Mouse (Mus musculus) kidney, postnatal 0 days (tissue): ENCODE measurements around the gene 2410137M14Rik. TPM values are rescaled to one million over a fixed set of nuclear protein-coding genes. Genes with fewer than 3 reads are reported as not detected.

Experiments
- ATAC-seq: fragments of 200-750 bp; cut with Nextera tagmentation; replicated peaks from 2 replicates; pipeline ENCODE4 v1.8.0; 2017; ENCODE audit warnings: low read depth, moderate number of reproducible peaks, moderate TSS enrichment, moderate library complexity; ENCODE audit not compliant: low FRiP score
- DNase-seq: peaks from one replicate; pipeline ENCODE4 v3.0.0-alpha.2; 2016; ENCODE audit warnings: low spot score
- H3K27ac ChIP-seq: fragments of 300-500 bp; sonication (generic); 2 replicates; pipeline ENCODE4 v1.5.1; 2014; ENCODE audit warnings: mild to moderate bottlenecking
- H3K27me3 ChIP-seq: fragments of 300-500 bp; sonication (generic); 2 replicates; pipeline ENCODE4 v1.6.1; 2014; ENCODE audit warnings: low read length, mixed read lengths; ENCODE audit not compliant: insufficient read depth
- H3K36me3 ChIP-seq: fragments of 300-500 bp; sonication (generic); 2 replicates; pipeline ENCODE4 v1.6.1; 2014; ENCODE audit warnings: low read length, mixed read lengths; ENCODE audit not compliant: insufficient read depth
- H3K4me1 ChIP-seq: fragments of 300-500 bp; sonication (generic); replicated peaks from 2 replicates; pipeline ENCODE4 v1.6.1; 2014; ENCODE audit warnings: antibody characterized with exemption, low read length, mixed read lengths; ENCODE audit not compliant: insufficient read depth
- H3K4me2 ChIP-seq: fragments of 300-500 bp; sonication (generic); 2 replicates; pipeline ENCODE4 v1.6.1; 2014; ENCODE audit warnings: mild to moderate bottlenecking, low read length, moderate library complexity, mixed read lengths
- H3K4me3 ChIP-seq: fragments of 300-500 bp; sonication (generic); replicated peaks from 2 replicates; pipeline ENCODE4 v1.5.1; 2014; ENCODE audit warnings: low read depth, low read length
- H3K9ac ChIP-seq: fragments of 300-500 bp; sonication (generic); 2 replicates; pipeline ENCODE4 v1.6.1; 2014; ENCODE audit warnings: low read depth, low read length
- H3K9me3 ChIP-seq: fragments of 300-500 bp; sonication (generic); replicated peaks from 2 replicates; pipeline ENCODE4 v1.6.1; 2016; ENCODE audit warnings: low read length, inconsistent platforms, mixed read lengths
- CTCF ChIP-seq: IDR thresholded peaks from 2 replicates; pipeline ENCODE4 v1.5.1; 2016; ENCODE audit warnings: antibody characterized with exemption, low read depth, mild to moderate bottlenecking, moderate library complexity
- WGBS: fragments of 180-500 bp; shearing (Covaris S2); extraction: QIAGEN DNeasy Blood & Tissue Kit; methylation state at CpG from one replicate; pipeline ENCODE4 v1.1.7; 2014; 5-methylcytosine and 5-hydroxymethylcytosine counted together
- polyA plus RNA-seq: library from polyadenylated mRNA; unstranded; fragments of >200 nt; fragmentation: Nextera tagmentation; extraction: Ambion mirVana; gene quantifications from 2 replicates; pipeline ENCODE4 v1.2.1, GENCODE M21; 2015

The 2410137M14Rik gene
- polyA plus RNA-seq, 1 experiment from 2014 or later = not detected

DNA sequence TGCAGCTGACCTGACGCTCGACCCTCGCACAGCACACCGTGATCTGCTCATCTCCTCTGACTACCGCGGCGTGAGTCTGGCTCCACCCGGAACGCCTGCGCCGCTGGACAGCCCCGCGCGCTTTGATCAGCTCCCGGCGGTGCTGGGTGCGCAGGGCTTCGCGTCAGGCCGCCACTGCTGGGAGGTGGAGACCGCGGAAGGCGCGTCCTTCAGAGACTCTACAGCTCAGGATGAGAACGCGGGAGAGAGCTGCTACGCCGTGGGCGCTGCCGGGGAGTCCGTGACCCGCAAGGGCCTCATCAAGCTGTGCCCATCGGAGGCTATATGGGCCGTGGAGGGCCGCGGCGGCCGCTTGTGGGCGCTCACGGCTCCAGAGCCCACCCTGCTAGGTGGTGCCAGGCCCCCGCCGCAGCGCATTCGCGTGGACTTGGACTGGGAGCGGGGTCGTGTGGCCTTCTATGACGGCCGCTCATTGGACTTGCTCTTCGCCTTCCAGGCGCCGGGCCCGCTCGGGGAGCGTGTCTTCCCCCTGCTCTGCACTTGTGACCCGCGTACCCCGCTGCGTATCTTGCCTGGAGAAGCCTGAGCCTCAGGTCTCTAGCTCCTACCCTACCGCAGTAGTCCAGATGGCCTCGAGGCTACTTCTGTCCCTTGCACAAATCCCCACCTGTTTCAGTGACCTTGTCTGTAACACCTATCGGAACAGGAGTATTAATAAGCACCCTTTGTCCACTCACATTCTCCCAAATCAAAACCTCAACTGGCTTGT is 33.8 kb downstream of the 2410137M14Rik start:
- ATAC-seq = no peak; the same call in 1 of the 2 replicates
- H3K9me3 ChIP-seq = no peaks in the 10 kb centered on the region
- DNase-seq = peak; percentile 48
- peak overlapping the region; percentile 43 for H3K4me3 ChIP-seq
- H3K4me1 ChIP-seq = peaks cover 8% of the 10 kb centered on the region
- no peak overlapping the region for H3K27ac ChIP-seq
- peak; percentile 35 for TF ChIP-seq CTCF
- H3K9ac ChIP-seq = peak overlapping the region; percentile 62
- H3K4me2 ChIP-seq = peak overlapping the region; percentile 92
- peaks cover 32% of the 10 kb centered on the region for H3K27me3 ChIP-seq
- H3K36me3 ChIP-seq = 0 out of 2 replicates have a peak, but pooled peaks cover 2% of the 10 kb centered on the region
- 2% methylated on average over 58 of the region's 62 CpGs for WGBS

DNA sequence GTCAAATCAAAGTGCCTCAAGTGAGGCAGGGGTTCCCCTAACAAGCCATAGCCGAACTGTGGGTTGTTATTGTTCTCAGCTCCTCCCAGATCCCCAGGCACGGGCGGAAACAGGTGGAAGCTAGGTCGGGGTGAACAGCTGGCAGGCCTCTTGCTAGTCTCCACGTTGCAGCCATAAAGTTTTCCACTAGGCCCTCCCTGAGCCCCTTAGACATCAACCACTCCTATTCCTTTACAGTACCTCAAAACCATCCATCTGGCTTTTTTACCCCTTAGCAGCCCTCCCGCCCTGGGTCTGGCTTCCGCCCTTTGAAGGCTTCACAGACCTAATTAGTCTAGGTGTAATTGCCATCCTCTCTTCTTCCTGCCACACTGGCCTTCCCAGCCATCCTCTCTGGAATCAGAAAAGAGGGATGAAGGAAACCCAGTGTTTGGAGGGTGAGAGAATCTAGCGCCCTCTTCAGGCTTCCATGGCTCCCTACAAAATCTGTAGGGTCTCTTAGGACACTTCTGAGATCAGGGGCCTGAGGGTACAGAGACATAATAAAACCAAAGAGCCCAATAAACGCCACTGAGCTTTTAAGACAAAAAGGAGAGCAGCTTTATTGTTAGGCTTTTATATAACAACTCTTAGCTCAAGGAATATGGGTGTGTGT is 36.8 kb downstream of the 2410137M14Rik start:
- 0 out of 2 replicates have a peak, but pooled peaks cover 2% of the 10 kb centered on the region for H3K36me3 ChIP-seq
- no peak for ATAC-seq
- H3K9ac ChIP-seq = no peak overlapping the region
- no peak overlapping the region for H3K27ac ChIP-seq
- peaks cover 8% of the 10 kb centered on the region for H3K4me1 ChIP-seq
- no peak overlapping the region for H3K4me3 ChIP-seq
- TF ChIP-seq CTCF = peak; percentile 31; the same call in 1 of the 2 replicates
- peak; percentile 14 for DNase-seq
- peaks cover 33% of the 10 kb centered on the region for H3K27me3 ChIP-seq
- WGBS = 19% methylated on average over 9 of the region's 9 CpGs
- no peak overlapping the region for H3K4me2 ChIP-seq
- H3K9me3 ChIP-seq = no peaks in the 10 kb centered on the region

DNA sequence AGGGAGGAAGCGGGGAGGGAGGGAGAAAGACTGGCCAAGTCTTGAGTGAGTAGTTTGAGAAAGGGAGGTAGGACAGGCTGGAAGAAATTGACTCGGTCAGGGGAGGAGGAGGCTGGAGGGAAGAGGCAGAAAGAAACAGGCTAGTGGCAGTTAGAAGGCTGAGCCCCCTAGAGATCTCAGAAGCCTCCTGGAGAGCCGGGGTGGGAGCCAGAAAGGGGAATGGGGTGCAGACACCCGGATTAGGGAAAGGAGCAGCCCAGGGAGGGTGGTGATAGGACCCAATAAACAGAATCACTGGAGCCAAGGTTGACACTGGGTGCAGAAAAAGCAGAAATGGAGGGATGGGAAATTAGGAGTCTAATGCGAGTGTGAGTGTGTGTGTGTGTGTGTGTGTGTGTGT is 37.3 kb downstream of the 2410137M14Rik start:
- Histone ChIP-seq H3K4me3 (no peak overlapping the region), H3K27ac (no peak overlapping the region), H3K4me1 (peaks cover 8% of the 10 kb centered on the region), H3K36me3 (0 out of 2 replicates have a peak, but pooled peaks cover 2% of the 10 kb centered on the region), H3K9me3 (no peaks in the 10 kb centered on the region), H3K27me3 (peaks cover 33% of the 10 kb centered on the region), H3K9ac (no peak overlapping the region), H3K4me2 (0 out of 2 replicates have a peak overlapping the region, but pooled peaks have one; percentile 64)
- WGBS = 5% methylated on average over 5 of the region's 5 CpGs
- no peak for DNase-seq
- TF ChIP-seq CTCF = no peak
- ATAC-seq = no peak

DNA sequence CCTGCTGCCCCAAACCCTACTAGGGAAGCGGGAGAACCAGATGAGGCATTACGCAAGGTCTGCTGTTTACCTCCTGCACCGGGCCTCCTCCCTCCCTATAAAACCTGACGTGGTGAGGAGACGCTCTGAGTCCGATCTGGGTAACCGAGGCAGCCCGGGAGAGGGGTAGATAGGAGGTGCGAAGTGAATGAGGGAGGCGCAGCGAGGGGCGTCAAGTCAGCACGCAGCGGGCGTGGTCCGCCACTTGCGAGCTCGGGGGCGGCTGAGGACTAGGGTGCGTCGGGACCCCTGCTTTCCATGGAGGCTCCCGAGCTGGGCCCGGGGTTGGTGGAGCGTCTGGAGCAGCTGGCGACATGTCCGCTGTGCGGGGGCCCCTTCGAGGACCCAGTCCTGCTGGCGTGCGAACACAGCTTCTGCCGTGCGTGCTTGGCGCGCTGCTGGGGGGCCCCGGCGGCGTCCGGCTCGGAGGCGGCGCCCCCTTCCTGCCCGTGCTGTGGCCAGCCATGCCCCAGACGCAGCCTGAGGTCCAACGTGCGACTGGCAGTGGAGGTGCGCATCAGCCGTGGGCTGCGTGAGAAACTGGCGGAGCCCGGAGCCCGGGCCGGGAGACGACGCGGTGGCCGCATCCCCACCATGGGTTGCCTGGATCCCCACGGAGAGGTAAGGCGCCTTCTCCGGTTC is 38.1 kb downstream of the 2410137M14Rik start, which contains the start of gene Rnf39:
Gene Rnf39 (plus strand): TSS at position 128 of the 681 bp plus-strand sequence.
- Histone ChIP-seq H3K4me2 (peak within 1 kb of the TSS; percentile 64), H3K27ac (no peak within 1 kb of the TSS), H3K9ac (peak within 1 kb of the TSS; percentile 46; the same call in 1 of the 2 replicates), H3K27me3 (peaks cover 33% of the 10 kb centered on the region), H3K4me3 (peak within 1 kb of the TSS; percentile 31), H3K36me3 (no peaks in the 10 kb centered on the region), H3K9me3 (no peaks in the 10 kb centered on the region), H3K4me1 (peaks cover 8% of the 10 kb centered on the region)
- 3% methylated on average over 57 of the region's 59 CpGs for WGBS
- TF ChIP-seq CTCF = no peak
- DNase-seq (no peak), ATAC-seq (peak; percentile 30; the same call in 1 of the 2 replicates)

DNA sequence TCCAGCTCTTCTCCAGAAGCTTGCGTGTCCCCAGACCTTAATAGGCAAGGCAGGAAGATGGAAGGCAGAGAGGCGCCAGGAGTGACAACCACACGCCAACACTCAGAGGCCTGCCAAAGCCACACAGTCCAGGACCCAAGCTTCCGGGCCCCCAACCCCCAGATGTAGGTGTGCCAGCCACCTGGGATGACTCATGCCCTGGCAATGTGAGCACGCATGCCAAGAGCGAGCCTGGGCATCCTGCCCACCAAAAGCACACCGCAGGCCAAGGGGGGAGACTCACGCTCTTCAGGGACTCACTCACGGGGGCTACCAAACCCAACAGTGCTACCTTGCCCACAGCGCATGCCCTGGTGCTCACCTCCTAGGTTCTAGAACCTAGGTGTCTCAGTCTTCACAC is 38.6 kb downstream of the 2410137M14Rik start:
- Histone ChIP-seq H3K27ac (no peak overlapping the region), H3K4me3 (0 out of 2 replicates have a peak overlapping the region, but pooled peaks have one; percentile 31), H3K9ac (no peak overlapping the region), H3K36me3 (no peaks in the 10 kb centered on the region), H3K9me3 (no peaks in the 10 kb centered on the region), H3K4me2 (peak overlapping the region; percentile 64), H3K4me1 (peaks cover 8% of the 10 kb centered on the region), H3K27me3 (peaks cover 33% of the 10 kb centered on the region)
- peak; percentile 58; the same call in 1 of the 2 replicates for ATAC-seq
- WGBS = 47% methylated on average over 10 of the region's 10 CpGs
- no peak for DNase-seq
- TF ChIP-seq CTCF = no peak

DNA sequence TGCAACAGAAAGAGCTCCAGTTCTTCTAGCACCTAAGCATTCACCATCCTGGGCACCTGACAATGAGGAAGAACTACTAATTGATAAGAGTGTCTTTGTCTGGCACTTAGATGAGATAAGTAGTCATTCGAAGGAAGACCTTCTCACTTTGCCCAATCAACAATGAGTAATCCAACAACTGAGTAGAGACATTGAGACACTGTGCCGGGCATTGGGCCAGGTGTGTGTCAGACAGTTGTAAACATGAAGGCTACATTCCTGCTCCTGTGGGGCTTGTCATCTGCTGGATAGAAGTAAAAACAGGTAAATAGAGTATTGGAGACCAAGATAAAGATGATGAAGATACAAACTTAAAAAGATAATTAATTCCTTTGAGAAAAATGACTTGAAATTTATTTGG is 43.0 kb downstream of the 2410137M14Rik start:
- no peaks in the 10 kb centered on the region for H3K36me3 ChIP-seq
- H3K9me3 ChIP-seq = no peaks in the 10 kb centered on the region
- no peak overlapping the region for H3K4me2 ChIP-seq
- no peak overlapping the region for H3K9ac ChIP-seq
- no peak for DNase-seq
- no peak overlapping the region for H3K27ac ChIP-seq
- ATAC-seq = no peak
- peaks cover 9% of the 10 kb centered on the region for H3K27me3 ChIP-seq
- peaks cover 2% of the 10 kb centered on the region for H3K4me1 ChIP-seq
- 87% methylated on average over 2 of the region's 2 CpGs for WGBS
- no peak for TF ChIP-seq CTCF
- H3K4me3 ChIP-seq = no peak overlapping the region
